Mouse (Mus musculus): ENCODE measurements around the gene Gucy2c. TPM values are rescaled to one million over a fixed set of nuclear protein-coding genes. Genes with fewer than 3 reads are reported as not detected.

The Gucy2c gene
- total and polyA plus RNA-seq, 2 experiments from 2014 or later, result not detected

- H3K36me3 ChIP-seq (replicated peaks; ENCODE audit: control insufficient read depth, insufficient read depth, low read length), result peaks cover 54% of the 10 kb centered on the region
- no peak overlapping the region for H3K4me2 ChIP-seq (ENCODE audit: low read depth, low read length)
- WGBS, result 86% methylated on average over 8 of the region's 8 CpGs
- no peak for DNase-seq (ENCODE audit: low spot score)
- H3K27me3 ChIP-seq (ENCODE audit: control insufficient read depth, insufficient read depth, low read length), result no peaks in the 10 kb centered on the region
- TF ChIP-seq EP300 (IDR thresholded peaks at IDR 0.05; ENCODE audit: low read depth) (no peak), CTCF (IDR thresholded peaks at IDR 0.05; ENCODE audit: low read depth) (no peak)
- H3K4me1 ChIP-seq (ENCODE audit: control insufficient read depth, insufficient read depth), result peaks cover 11% of the 10 kb centered on the region
- no peak overlapping the region for H3K4me3 ChIP-seq (ENCODE audit: low read depth, low read length)
- H3K9ac ChIP-seq (replicated peaks; ENCODE audit: low read depth, low read length), result no peak overlapping the region
- no peak for ATAC-seq (ENCODE audit: insufficient read depth, low read depth)
- no peak overlapping the region for H3K27ac ChIP-seq (ENCODE audit: low read depth)
- no peaks in the 10 kb centered on the region for H3K9me3 ChIP-seq (replicated peaks; ENCODE audit: control insufficient read depth, low read length)
Observed at GRCm38 (mm10) chr6:136824987-136825386, 43.4 kb upstream of the Gucy2c start.

GRCm38 (mm10) chr6:136821086-136821485 lies 39.5 kb upstream of the Gucy2c start:
- no peaks in the 10 kb centered on the region for H3K4me1 ChIP-seq (ENCODE audit: control insufficient read depth, insufficient read depth)
- 83% methylated on average over 18 of the region's 18 CpGs for WGBS
- H3K9me3 ChIP-seq (replicated peaks; ENCODE audit: control insufficient read depth, low read length), result no peaks in the 10 kb centered on the region
- H3K27me3 ChIP-seq (ENCODE audit: control insufficient read depth, insufficient read depth, low read length), result no peaks in the 10 kb centered on the region
- ATAC-seq (ENCODE audit: insufficient read depth, low read depth) (0 out of 2 replicates have a peak, but pooled peaks have one; percentile 30), DNase-seq (ENCODE audit: low spot score) (no peak)
- no peak overlapping the region for H3K4me2 ChIP-seq (ENCODE audit: low read depth, low read length)
- H3K36me3 ChIP-seq (replicated peaks; ENCODE audit: control insufficient read depth, insufficient read depth, low read length), result peaks cover 91% of the 10 kb centered on the region
- TF ChIP-seq EP300 (IDR thresholded peaks at IDR 0.05; ENCODE audit: low read depth) (no peak), CTCF (IDR thresholded peaks at IDR 0.05; ENCODE audit: low read depth) (no peak)
- H3K9ac ChIP-seq (replicated peaks; ENCODE audit: low read depth, low read length), result no peak overlapping the region
- H3K27ac ChIP-seq (ENCODE audit: low read depth), result no peak overlapping the region
- H3K4me3 ChIP-seq (ENCODE audit: low read depth, low read length), result no peak overlapping the region

GRCm38 (mm10) chr6:136820381-136820780 lies 38.8 kb upstream of the Gucy2c start:
- no peak overlapping the region for H3K9ac ChIP-seq (replicated peaks; ENCODE audit: low read depth, low read length)
- no peak overlapping the region for H3K4me3 ChIP-seq (ENCODE audit: low read depth, low read length)
- peaks cover 93% of the 10 kb centered on the region for H3K36me3 ChIP-seq (replicated peaks; ENCODE audit: control insufficient read depth, insufficient read depth, low read length)
- H3K4me1 ChIP-seq (ENCODE audit: control insufficient read depth, insufficient read depth), result no peaks in the 10 kb centered on the region
- DNase-seq (ENCODE audit: low spot score), result peak; percentile 19
- TF ChIP-seq EP300 (IDR thresholded peaks at IDR 0.05; ENCODE audit: low read depth) (no peak), CTCF (IDR thresholded peaks at IDR 0.05; ENCODE audit: low read depth) (no peak)
- ATAC-seq (ENCODE audit: insufficient read depth, low read depth), result peak; percentile 43; the same call in 1 of the 2 replicates
- no peaks in the 10 kb centered on the region for H3K27me3 ChIP-seq (ENCODE audit: control insufficient read depth, insufficient read depth, low read length)
- no peak overlapping the region for H3K4me2 ChIP-seq (ENCODE audit: low read depth, low read length)
- 72% methylated on average over 21 of the region's 21 CpGs for WGBS
- no peaks in the 10 kb centered on the region for H3K9me3 ChIP-seq (replicated peaks; ENCODE audit: control insufficient read depth, low read length)
- H3K27ac ChIP-seq (ENCODE audit: low read depth), result no peak overlapping the region

GRCm38 (mm10) chr6:136817549-136817948 lies 36.0 kb upstream of the Gucy2c start:
- ATAC-seq (ENCODE audit: insufficient read depth, low read depth) (no peak), DNase-seq (ENCODE audit: low spot score) (no peak)
- Histone ChIP-seq H3K9me3 (replicated peaks; ENCODE audit: control insufficient read depth, low read length) (no peaks in the 10 kb centered on the region), H3K4me1 (ENCODE audit: control insufficient read depth, insufficient read depth) (no peaks in the 10 kb centered on the region), H3K27me3 (ENCODE audit: control insufficient read depth, insufficient read depth, low read length) (no peaks in the 10 kb centered on the region), H3K4me3 (ENCODE audit: low read depth, low read length) (no peak overlapping the region), H3K27ac (ENCODE audit: low read depth) (no peak overlapping the region), H3K4me2 (ENCODE audit: low read depth, low read length) (no peak overlapping the region), H3K36me3 (replicated peaks; ENCODE audit: control insufficient read depth, insufficient read depth, low read length) (peaks cover 95% of the 10 kb centered on the region), H3K9ac (replicated peaks; ENCODE audit: low read depth, low read length) (no peak overlapping the region)
- 87% methylated on average over 3 of the region's 3 CpGs for WGBS
- TF ChIP-seq CTCF (IDR thresholded peaks at IDR 0.05; ENCODE audit: low read depth) (no peak), EP300 (IDR thresholded peaks at IDR 0.05; ENCODE audit: low read depth) (no peak)

GRCm38 (mm10) chr6:136816826-136817225 lies 35.3 kb upstream of the Gucy2c start:
- DNase-seq (ENCODE audit: low spot score) (no peak), ATAC-seq (ENCODE audit: insufficient read depth, low read depth) (no peak)
- Histone ChIP-seq H3K36me3 (replicated peaks; ENCODE audit: control insufficient read depth, insufficient read depth, low read length) (peaks cover 94% of the 10 kb centered on the region), H3K9me3 (replicated peaks; ENCODE audit: control insufficient read depth, low read length) (no peaks in the 10 kb centered on the region), H3K4me2 (ENCODE audit: low read depth, low read length) (no peak overlapping the region), H3K27ac (ENCODE audit: low read depth) (no peak overlapping the region), H3K4me3 (ENCODE audit: low read depth, low read length) (no peak overlapping the region), H3K9ac (replicated peaks; ENCODE audit: low read depth, low read length) (no peak overlapping the region), H3K27me3 (ENCODE audit: control insufficient read depth, insufficient read depth, low read length) (no peaks in the 10 kb centered on the region), H3K4me1 (ENCODE audit: control insufficient read depth, insufficient read depth) (no peaks in the 10 kb centered on the region)
- 85% methylated on average over 21 of the region's 21 CpGs for WGBS
- no peak for TF ChIP-seq EP300 (IDR thresholded peaks at IDR 0.05; ENCODE audit: low read depth)
- TF ChIP-seq CTCF (IDR thresholded peaks at IDR 0.05; ENCODE audit: low read depth), result no peak

- H3K4me1 ChIP-seq (ENCODE audit: control insufficient read depth, insufficient read depth), result no peaks in the 10 kb centered on the region
- peaks cover 80% of the 10 kb centered on the region for H3K36me3 ChIP-seq (replicated peaks; ENCODE audit: control insufficient read depth, insufficient read depth, low read length)
- ATAC-seq (ENCODE audit: insufficient read depth, low read depth) (no peak), DNase-seq (ENCODE audit: low spot score) (no peak)
- no peak overlapping the region for H3K9ac ChIP-seq (replicated peaks; ENCODE audit: low read depth, low read length)
- no peak overlapping the region for H3K27ac ChIP-seq (ENCODE audit: low read depth)
- no peak for TF ChIP-seq EP300 (IDR thresholded peaks at IDR 0.05; ENCODE audit: low read depth)
- TF ChIP-seq CTCF (IDR thresholded peaks at IDR 0.05; ENCODE audit: low read depth), result no peak
- no peaks in the 10 kb centered on the region for H3K27me3 ChIP-seq (ENCODE audit: control insufficient read depth, insufficient read depth, low read length)
- 94% methylated on average over 7 of the region's 7 CpGs for WGBS
- no peaks in the 10 kb centered on the region for H3K9me3 ChIP-seq (replicated peaks; ENCODE audit: control insufficient read depth, low read length)
- no peak overlapping the region for H3K4me3 ChIP-seq (ENCODE audit: low read depth, low read length)
- H3K4me2 ChIP-seq (ENCODE audit: low read depth, low read length), result no peak overlapping the region
Observed at GRCm38 (mm10) chr6:136815381-136815780, 33.8 kb upstream of the Gucy2c start.

Data from heart, postnatal 0 days (tissue).